Mouse (Mus musculus) embryonic facial prominence, embryonic 10.5 days (tissue): ENCODE data around the gene Map9. TPM values are rescaled to one million over a fixed set of nuclear protein-coding genes. Genes with fewer than 3 reads are reported as not detected.
"Not testable (repeated sequence)": the region's sequence is repeated elsewhere in the genome, so short reads cannot be mapped to it uniquely, and the experiment has no call there.

Experiments used
- DNase-seq: peaks from one replicate; pipeline ENCODE4 v3.0.0-alpha.2; 2017; ENCODE audit warnings: low spot score
- H3K27ac ChIP-seq: fragments of 300-500 bp; sonication (generic); replicated peaks from 2 replicates; pipeline ENCODE4 v1.5.1; 2016; ENCODE audit warnings: mild to moderate bottlenecking
- H3K27me3 ChIP-seq: fragments of 300-500 bp; sonication (generic); replicated peaks from 2 replicates; pipeline ENCODE4 v1.6.1; 2016; ENCODE audit warnings: low read depth, mild to moderate bottlenecking; ENCODE audit not compliant: poor library complexity, severe bottlenecking
- H3K36me3 ChIP-seq: fragments of 300-500 bp; sonication (generic); replicated peaks from 2 replicates; pipeline ENCODE4 v1.6.1; 2016; ENCODE audit warnings: mild to moderate bottlenecking, moderate library complexity
- H3K4me1 ChIP-seq: fragments of 300-500 bp; sonication (generic); 2 replicates; pipeline ENCODE4 v1.6.1; 2016
- H3K4me3 ChIP-seq: fragments of 300-500 bp; sonication (generic); 2 replicates; pipeline ENCODE4 v1.5.1; 2016; ENCODE audit warnings: mild to moderate bottlenecking, moderate library complexity
- H3K9me3 ChIP-seq: fragments of 300-500 bp; sonication (generic); 2 replicates; pipeline ENCODE4 v1.6.1; 2016; ENCODE audit warnings: mild to moderate bottlenecking
- WGBS: fragments of 180-500 bp; shearing (Covaris S2); methylation state at CpG from one replicate; pipeline ENCODE4 v1.1.7; 2016; 5-methylcytosine and 5-hydroxymethylcytosine counted together
- polyA plus RNA-seq: library from polyadenylated mRNA; unstranded; fragments of >200 nt; fragmentation: Nextera tagmentation; extraction: Ambion mirVana; gene quantifications from 2 replicates; pipeline ENCODE4 v1.2.1, GENCODE M21; 2016

Map9 gene
- polyA plus RNA-seq = 7.1 and 8.5 TPM in 2 replicates

DNA sequence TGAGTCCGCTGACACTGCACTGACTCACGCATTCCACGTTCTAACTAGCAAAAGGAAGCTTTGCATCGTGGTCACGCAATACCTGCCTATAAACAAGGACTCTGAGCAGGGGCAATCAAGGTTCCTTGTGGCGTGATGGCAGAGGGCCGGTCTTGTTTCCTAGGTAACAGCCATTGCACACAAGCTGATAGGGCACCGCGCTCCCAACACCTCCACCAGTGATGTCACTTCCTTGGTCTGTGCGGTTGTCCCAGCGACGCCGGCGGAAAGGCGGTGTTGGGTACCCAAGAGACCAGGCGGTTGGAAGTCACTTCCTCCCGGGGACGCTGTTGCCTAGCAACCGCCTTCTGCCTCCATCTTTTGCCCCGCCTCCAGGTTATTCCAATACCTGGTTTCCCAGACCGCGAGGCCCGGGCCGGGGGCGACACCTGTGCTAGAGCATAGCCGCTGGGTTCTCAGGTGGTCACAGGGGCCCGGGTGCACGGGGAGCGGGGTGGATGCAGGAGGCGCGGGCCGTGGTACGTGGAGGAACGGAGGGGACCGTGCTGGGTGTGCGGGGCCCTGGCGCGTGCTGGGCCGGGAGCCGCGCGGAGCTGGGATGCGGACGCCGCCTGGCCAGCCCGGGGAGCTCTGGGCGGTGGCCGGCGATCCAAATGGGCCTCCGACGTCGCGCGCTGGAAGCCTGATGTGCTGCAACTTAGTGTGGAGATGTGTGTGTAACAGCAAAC, at the start of gene Map9:
Gene Map9 (plus strand): TSS at position 248 of the 728 bp plus-strand sequence.
- under 1% methylated on average over 54 of the region's 54 CpGs for WGBS
- Histone ChIP-seq H3K36me3 (peaks cover 7% of the 10 kb centered on the region; the same call in 1 of the 2 replicates), H3K4me3 (peak within 1 kb of the TSS; percentile 90), H3K27ac (peak within 1 kb of the TSS; percentile 81), H3K4me1 (peaks cover 9% of the 10 kb centered on the region), H3K9me3 (no peaks in the 10 kb centered on the region), H3K27me3 (no peaks in the 10 kb centered on the region)
- peak; percentile 98 for DNase-seq

DNA sequence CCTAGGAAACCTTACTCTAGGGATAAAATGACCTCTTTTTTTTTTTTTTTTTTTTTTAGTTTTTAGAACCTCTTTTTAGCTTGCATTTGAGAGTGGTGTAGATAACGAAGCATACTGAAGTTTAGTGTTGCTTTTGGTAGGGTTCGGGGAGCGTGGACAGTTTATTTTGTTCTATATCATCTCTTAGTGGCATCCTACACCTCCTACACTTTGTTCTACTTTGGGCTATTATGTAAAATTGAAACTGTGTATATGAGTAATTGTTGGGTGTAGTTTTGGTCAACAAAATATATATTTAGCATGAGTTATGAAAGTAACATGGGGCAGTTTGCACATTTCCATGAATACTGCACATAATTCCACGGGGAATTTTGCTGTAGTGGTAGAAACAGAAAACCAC, 42.1 kb upstream of the Map9 start:
- no peaks in the 10 kb centered on the region for H3K36me3 ChIP-seq
- H3K27me3 ChIP-seq = no peaks in the 10 kb centered on the region
- DNase-seq = no peak
- 92% methylated on average over 4 of the region's 4 CpGs for WGBS
- H3K27ac ChIP-seq = no peak overlapping the region
- H3K4me1 ChIP-seq = no peaks in the 10 kb centered on the region
- H3K9me3 ChIP-seq = no peaks in the 10 kb centered on the region
- no peak overlapping the region for H3K4me3 ChIP-seq

GRCm38 (mm10) chr3:82326736-82327135, 31.1 kb upstream of the Map9 start:
- H3K4me3 ChIP-seq, H3K36me3 ChIP-seq, H3K27me3 ChIP-seq, H3K4me1 ChIP-seq, H3K27ac ChIP-seq, H3K9me3 ChIP-seq, DNase-seq: not testable (repeated sequence)
- WGBS = 86% methylated on average over 1 of the region's 1 CpGs

DNA sequence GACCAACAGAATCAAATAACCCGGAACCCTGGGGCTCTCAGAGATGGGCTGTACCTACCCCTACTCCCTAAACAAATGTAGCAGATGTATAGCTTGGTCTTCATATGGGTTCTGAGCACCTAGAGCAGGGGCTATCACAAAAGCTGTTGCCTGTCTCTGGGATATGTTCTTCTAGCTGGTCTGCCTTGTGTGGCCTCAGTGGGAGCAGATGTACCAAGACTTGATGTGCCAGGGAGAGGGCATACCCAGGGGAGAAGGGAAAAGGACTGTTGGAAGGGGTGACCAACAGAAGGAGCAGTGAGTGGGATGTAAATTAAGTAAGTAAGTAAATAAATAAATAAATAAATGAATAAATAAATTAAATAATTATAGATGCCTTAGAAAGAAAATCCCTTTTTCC, 25.8 kb upstream of the Map9 start:
- Histone ChIP-seq H3K4me1 (no peaks in the 10 kb centered on the region), H3K27me3 (no peaks in the 10 kb centered on the region), H3K36me3 (no peaks in the 10 kb centered on the region), H3K9me3 (no peaks in the 10 kb centered on the region), H3K27ac (no peak overlapping the region), H3K4me3 (no peak overlapping the region)
- WGBS = 91% methylated on average over 1 of the region's 1 CpGs
- DNase-seq = no peak

DNA sequence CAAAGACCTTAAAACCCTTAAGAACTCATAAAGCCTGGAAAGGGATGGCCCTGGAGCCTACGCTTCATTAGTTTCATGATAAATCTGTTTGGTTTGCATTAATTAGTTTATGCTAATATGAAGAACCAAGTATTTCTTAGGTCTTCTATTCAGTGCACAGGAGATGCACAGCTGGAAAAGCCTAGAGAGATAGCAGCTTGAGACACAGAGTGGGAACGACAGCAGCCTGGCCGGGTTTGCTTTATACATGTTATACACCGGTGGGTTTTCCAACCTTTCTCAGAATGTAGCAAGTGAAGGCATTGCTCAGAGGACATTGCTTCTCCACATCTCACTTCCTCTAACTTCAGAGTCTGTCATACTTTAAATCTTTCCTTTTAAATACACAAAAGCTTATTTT, 25.3 kb upstream of the Map9 start:
- Histone ChIP-seq H3K27ac (no peak overlapping the region), H3K4me1 (no peaks in the 10 kb centered on the region), H3K4me3 (no peak overlapping the region), H3K27me3 (no peaks in the 10 kb centered on the region), H3K36me3 (no peaks in the 10 kb centered on the region), H3K9me3 (no peaks in the 10 kb centered on the region)
- 92% methylated on average over 4 of the region's 4 CpGs for WGBS
- no peak for DNase-seq

DNA sequence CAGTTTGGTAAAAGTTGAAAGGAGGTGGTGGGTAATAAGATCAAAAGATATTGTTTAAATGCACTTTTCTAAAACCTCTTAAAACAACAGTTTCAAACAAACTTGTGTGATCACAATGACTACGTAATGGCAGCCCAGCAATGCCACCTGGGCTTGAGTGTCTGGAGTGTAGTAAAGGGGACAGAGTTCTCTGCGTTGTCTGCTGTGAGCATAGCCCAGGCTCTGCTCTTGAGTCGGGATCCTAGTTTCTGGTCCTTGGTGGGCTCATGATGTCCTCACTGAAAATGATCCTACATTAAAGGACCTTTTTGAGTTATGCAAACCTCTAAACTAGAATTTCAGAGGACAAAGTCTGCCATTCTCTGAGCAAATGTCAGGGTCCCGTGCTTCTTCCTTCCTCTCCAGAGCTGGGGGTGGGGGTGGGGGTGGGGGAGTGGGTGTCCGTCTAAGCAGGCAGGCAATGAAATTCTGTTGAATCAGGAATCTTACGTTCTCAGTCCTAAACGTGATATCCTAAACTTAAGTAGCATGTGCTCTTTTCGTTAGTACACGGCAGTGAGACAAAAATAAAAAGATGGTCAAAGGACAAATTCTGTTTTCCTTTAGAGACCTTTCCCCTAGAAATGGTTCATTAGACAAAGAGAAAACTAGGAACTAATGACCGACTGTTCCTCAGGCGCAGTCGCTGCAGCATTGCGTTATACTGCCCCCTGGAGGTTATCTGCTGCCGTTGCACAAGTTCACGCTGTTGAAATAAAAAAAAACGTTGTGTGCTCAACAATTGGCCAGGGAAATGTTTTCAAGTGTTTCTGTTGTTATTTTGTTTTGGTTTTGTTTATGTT, 24.5 kb upstream of the Map9 start:
- Histone ChIP-seq H3K9me3 (no peaks in the 10 kb centered on the region), H3K4me1 (no peaks in the 10 kb centered on the region), H3K36me3 (no peaks in the 10 kb centered on the region), H3K4me3 (peak overlapping the region; percentile 50), H3K27me3 (no peaks in the 10 kb centered on the region), H3K27ac (peak overlapping the region; percentile 80)
- 8% methylated on average over 16 of the region's 16 CpGs for WGBS
- peak; percentile 72 for DNase-seq

DNA sequence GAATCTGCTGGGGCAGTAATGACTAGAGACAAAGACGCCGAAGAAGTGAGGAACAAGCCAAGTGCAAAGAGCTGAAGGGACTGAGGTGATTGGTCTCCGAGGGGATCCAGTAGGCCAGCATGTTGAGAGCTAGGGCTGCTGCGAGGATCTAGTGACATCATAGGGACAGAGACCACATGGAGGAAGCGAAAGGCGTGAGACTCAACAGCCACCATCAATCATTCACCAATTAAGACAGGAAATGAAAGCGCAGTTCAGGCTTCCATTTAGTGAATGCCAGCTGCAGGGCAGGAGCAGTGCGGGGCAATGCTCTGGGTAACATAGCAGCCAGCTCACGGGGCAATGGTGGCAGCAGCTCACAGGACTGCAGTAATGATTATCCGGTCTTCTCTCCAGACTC, 17.7 kb upstream of the Map9 start:
- WGBS = 82% methylated on average over 10 of the region's 10 CpGs
- H3K27me3 ChIP-seq = 0 out of 2 replicates have a peak, but pooled peaks cover 6% of the 10 kb centered on the region
- no peaks in the 10 kb centered on the region for H3K4me1 ChIP-seq
- no peak for DNase-seq
- no peak overlapping the region for H3K27ac ChIP-seq
- no peaks in the 10 kb centered on the region for H3K36me3 ChIP-seq
- no peak overlapping the region for H3K4me3 ChIP-seq
- no peaks in the 10 kb centered on the region for H3K9me3 ChIP-seq

DNA sequence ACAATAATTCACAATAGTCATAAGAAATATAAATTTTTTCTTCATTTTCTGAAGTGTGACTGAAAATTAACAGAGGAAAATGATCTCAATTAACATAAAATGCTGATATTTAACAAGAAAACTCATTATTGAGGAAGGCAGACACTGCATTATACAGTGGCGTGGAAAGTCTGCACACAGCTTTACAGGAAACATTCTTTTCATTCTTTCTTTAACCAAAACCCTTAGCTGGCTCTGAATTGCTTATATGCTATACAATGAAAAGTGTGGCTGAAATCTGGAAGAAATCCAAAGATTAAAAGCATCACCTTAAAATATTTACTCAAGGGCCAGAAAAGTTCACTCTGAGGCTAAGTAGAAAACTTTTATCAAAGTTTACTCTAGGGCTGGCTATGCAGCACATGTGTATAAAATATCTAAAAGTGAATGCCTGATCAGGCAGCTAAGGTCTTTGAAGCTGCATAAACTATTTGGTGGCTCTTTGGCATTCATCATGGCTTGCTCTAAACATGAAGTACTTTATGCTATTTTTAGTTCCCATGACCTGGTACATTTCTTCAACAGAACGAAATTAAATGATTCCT, 9.5 kb upstream of the Map9 start:
- no peaks in the 10 kb centered on the region for H3K36me3 ChIP-seq
- WGBS = 71% methylated on average over 2 of the region's 2 CpGs
- no peak for DNase-seq
- no peaks in the 10 kb centered on the region for H3K4me1 ChIP-seq
- no peak overlapping the region for H3K27ac ChIP-seq
- no peak overlapping the region for H3K4me3 ChIP-seq
- no peaks in the 10 kb centered on the region for H3K9me3 ChIP-seq
- no peaks in the 10 kb centered on the region; the same call in 1 of the 2 replicates for H3K27me3 ChIP-seq

DNA sequence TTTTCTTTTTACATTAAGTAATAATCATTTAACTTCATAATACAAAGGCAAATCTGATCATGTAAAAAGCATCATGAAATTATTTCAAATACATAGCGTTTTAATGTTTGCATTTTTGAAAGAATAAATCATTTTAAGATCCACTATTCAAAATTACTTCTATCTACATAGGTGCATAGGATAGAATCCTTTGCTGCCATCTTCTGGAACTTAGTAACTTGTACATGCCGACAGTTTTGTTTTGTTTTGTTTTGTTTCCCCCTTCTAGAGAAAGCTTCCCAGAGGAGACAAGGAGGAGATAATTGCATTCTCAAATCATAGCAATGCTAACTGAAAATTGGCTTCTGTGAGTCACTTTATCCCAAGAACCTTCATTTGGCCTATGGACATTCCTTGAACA, 7.5 kb upstream of the Map9 start:
- H3K4me3 ChIP-seq = no peak overlapping the region
- 47% methylated on average over 2 of the region's 2 CpGs for WGBS
- no peaks in the 10 kb centered on the region for H3K9me3 ChIP-seq
- no peaks in the 10 kb centered on the region for H3K36me3 ChIP-seq
- H3K27me3 ChIP-seq = no peaks in the 10 kb centered on the region; the same call in 1 of the 2 replicates
- H3K27ac ChIP-seq = no peak overlapping the region
- no peak for DNase-seq
- no peaks in the 10 kb centered on the region for H3K4me1 ChIP-seq

GRCm38 (mm10) chr3:82357340-82357739, 504 bp upstream of the Map9 start:
- Histone ChIP-seq H3K9me3 (no peaks in the 10 kb centered on the region), H3K27me3 (no peaks in the 10 kb centered on the region; the same call in 1 of the 2 replicates), H3K27ac (peak overlapping the region; percentile 81), H3K4me1 (peaks cover 8% of the 10 kb centered on the region), H3K36me3 (peaks cover 7% of the 10 kb centered on the region; the same call in 1 of the 2 replicates), H3K4me3 (peak overlapping the region; percentile 90)
- DNase-seq = no peak
- WGBS = 2% methylated on average over 5 of the region's 5 CpGs

- peaks cover 16% of the 10 kb centered on the region for H3K36me3 ChIP-seq
- WGBS = 84% methylated on average over 8 of the region's 8 CpGs
- no peaks in the 10 kb centered on the region for H3K9me3 ChIP-seq
- no peak overlapping the region for H3K27ac ChIP-seq
- no peaks in the 10 kb centered on the region for H3K27me3 ChIP-seq
- H3K4me1 ChIP-seq = peaks cover 9% of the 10 kb centered on the region
- peak overlapping the region; percentile 90; the same call in 1 of the 2 replicates for H3K4me3 ChIP-seq
- no peak for DNase-seq
Measured at GRCm38 (mm10) chr3:82359036-82359435, 1.2 kb downstream of the Map9 start.

DNA sequence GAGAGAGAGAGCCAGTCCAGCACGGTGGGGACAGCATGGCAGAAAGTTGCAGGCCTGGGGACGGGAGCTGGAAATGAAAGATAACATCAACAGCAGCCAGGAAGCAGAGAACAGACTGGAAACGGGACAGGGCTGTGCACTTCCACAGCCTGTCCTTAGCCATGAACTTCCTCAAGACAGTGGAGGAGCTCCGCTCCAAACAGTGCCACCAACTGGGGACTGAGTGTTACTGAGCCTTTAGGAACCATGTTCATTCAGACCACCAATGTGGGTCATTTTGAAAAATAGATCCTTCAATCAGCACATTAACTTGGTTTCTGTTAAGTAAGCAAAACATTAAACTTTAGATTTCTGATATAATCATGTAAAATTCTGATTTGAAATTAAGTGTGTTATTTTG, 4.6 kb downstream of the Map9 start:
- DNase-seq = peak; percentile 42
- Histone ChIP-seq H3K9me3 (no peaks in the 10 kb centered on the region), H3K36me3 (peaks cover 22% of the 10 kb centered on the region), H3K4me1 (peaks cover 9% of the 10 kb centered on the region), H3K4me3 (no peak overlapping the region), H3K27ac (no peak overlapping the region), H3K27me3 (no peaks in the 10 kb centered on the region)
- 41% methylated on average over 4 of the region's 4 CpGs for WGBS
